Mouse (Mus musculus): ENCODE measurements at regions not wholly inside any gene's neighbourhood (a gene's known extent, or its start where the extent isn't known, plus 50 kb on each side); places are given as distances from the start of the nearest gene placed in this dataset.

GRCm38 (mm10) chr16:64264960-64265736 lies 337.1 kb downstream of the Csnka2ip start:
- Histone ChIP-seq H3K4me2 (ENCODE audit: low read depth, low read length) (peak overlapping the region; percentile 47), H3K4me1 (ENCODE audit: insufficient read depth, low read length) (peaks cover 6% of the 10 kb centered on the region; the same call in 1 of the 2 replicates), H3K9me3 (ENCODE audit: low read length) (no peaks in the 10 kb centered on the region), H3K27ac (0 out of 2 replicates have a peak overlapping the region, but pooled peaks have one; percentile 4), H3K36me3 (ENCODE audit: insufficient read depth, low read length) (no peaks in the 10 kb centered on the region), H3K27me3 (ENCODE audit: insufficient read depth, low read length) (no peaks in the 10 kb centered on the region), H3K4me3 (ENCODE audit: low read length) (no peak overlapping the region), H3K9ac (replicated peaks; ENCODE audit: low read length) (peak overlapping the region; percentile 15; the same call in 1 of the 2 replicates)
- TF ChIP-seq CTCF (IDR thresholded peaks at IDR 0.05; ENCODE audit: low read depth): no peak
- peak; percentile 49; the same call in 1 of the 2 replicates for ATAC-seq
- 31% methylated on average over 11 of the region's 11 CpGs for WGBS
- DNase-seq (ENCODE audit: low spot score): peak; percentile 52

GRCm38 (mm10) chr16:64251155-64251554 lies 351.1 kb downstream of the Csnka2ip start:
- Histone ChIP-seq H3K27me3 (ENCODE audit: insufficient read depth, low read length) (no peaks in the 10 kb centered on the region), H3K9me3 (ENCODE audit: low read length) (no peaks in the 10 kb centered on the region), H3K9ac (replicated peaks; ENCODE audit: low read length) (no peak overlapping the region), H3K4me2 (ENCODE audit: low read depth, low read length) (no peak overlapping the region), H3K4me1 (ENCODE audit: insufficient read depth, low read length) (no peaks in the 10 kb centered on the region), H3K27ac (no peak overlapping the region), H3K4me3 (ENCODE audit: low read length) (no peak overlapping the region), H3K36me3 (ENCODE audit: insufficient read depth, low read length) (no peaks in the 10 kb centered on the region)
- 30% methylated on average over 1 of the region's 1 CpGs for WGBS
- peak; percentile 5 for DNase-seq (ENCODE audit: low spot score)
- no peak for TF ChIP-seq CTCF (IDR thresholded peaks at IDR 0.05; ENCODE audit: low read depth)
- ATAC-seq: no peak

GRCm38 (mm10) chr16:64248743-64249142 lies 353.5 kb downstream of the Csnka2ip start:
- no peak for DNase-seq (ENCODE audit: low spot score)

GRCm38 (mm10) chr16:64245942-64246341 lies 356.3 kb downstream of the Csnka2ip start:
- no peaks in the 10 kb centered on the region for H3K27me3 ChIP-seq (ENCODE audit: insufficient read depth, low read length)
- DNase-seq (ENCODE audit: low spot score) (no peak), ATAC-seq (no peak)
- H3K4me1 ChIP-seq (ENCODE audit: insufficient read depth, low read length): no peaks in the 10 kb centered on the region
- TF ChIP-seq CTCF (IDR thresholded peaks at IDR 0.05; ENCODE audit: low read depth): no peak
- no peak overlapping the region for H3K27ac ChIP-seq
- no peak overlapping the region for H3K9ac ChIP-seq (replicated peaks; ENCODE audit: low read length)
- 82% methylated on average over 1 of the region's 1 CpGs for WGBS
- no peaks in the 10 kb centered on the region for H3K9me3 ChIP-seq (ENCODE audit: low read length)
- H3K36me3 ChIP-seq (ENCODE audit: insufficient read depth, low read length): no peaks in the 10 kb centered on the region
- H3K4me3 ChIP-seq (ENCODE audit: low read length): no peak overlapping the region
- no peak overlapping the region for H3K4me2 ChIP-seq (ENCODE audit: low read depth, low read length)

More at GRCm38 (mm10) chr16:64248743-64249142, 353.5 kb downstream of the Csnka2ip start:
- no peaks in the 10 kb centered on the region for H3K4me1 ChIP-seq (ENCODE audit: insufficient read depth, low read length)
- ATAC-seq: no peak
- no peaks in the 10 kb centered on the region for H3K36me3 ChIP-seq (ENCODE audit: insufficient read depth, low read length)
- no peaks in the 10 kb centered on the region for H3K9me3 ChIP-seq (ENCODE audit: low read length)
- H3K27me3 ChIP-seq (ENCODE audit: insufficient read depth, low read length): no peaks in the 10 kb centered on the region
- 43% methylated on average over 4 of the region's 4 CpGs for WGBS
- H3K27ac ChIP-seq: no peak overlapping the region
- no peak for TF ChIP-seq CTCF (IDR thresholded peaks at IDR 0.05; ENCODE audit: low read depth)
- H3K9ac ChIP-seq (replicated peaks; ENCODE audit: low read length): no peak overlapping the region
- no peak overlapping the region for H3K4me3 ChIP-seq (ENCODE audit: low read length)
- no peak overlapping the region for H3K4me2 ChIP-seq (ENCODE audit: low read depth, low read length)

GRCm38 (mm10) chr16:64224336-64224735 lies 360.4 kb upstream of the Epha3 start:
- 80% methylated on average over 3 of the region's 3 CpGs for WGBS
- no peak for TF ChIP-seq CTCF (IDR thresholded peaks at IDR 0.05; ENCODE audit: low read depth)
- H3K27ac ChIP-seq: no peak overlapping the region
- H3K9me3 ChIP-seq (ENCODE audit: low read length): no peaks in the 10 kb centered on the region
- H3K4me2 ChIP-seq (ENCODE audit: low read depth, low read length): no peak overlapping the region
- no peak overlapping the region for H3K9ac ChIP-seq (replicated peaks; ENCODE audit: low read length)
- H3K36me3 ChIP-seq (ENCODE audit: insufficient read depth, low read length): no peaks in the 10 kb centered on the region
- DNase-seq (ENCODE audit: low spot score) (no peak), ATAC-seq (no peak)
- no peaks in the 10 kb centered on the region for H3K27me3 ChIP-seq (ENCODE audit: insufficient read depth, low read length)
- no peaks in the 10 kb centered on the region for H3K4me1 ChIP-seq (ENCODE audit: insufficient read depth, low read length)
- no peak overlapping the region for H3K4me3 ChIP-seq (ENCODE audit: low read length)

GRCm38 (mm10) chr16:64216671-64217070 lies 352.7 kb upstream of the Epha3 start:
- no peaks in the 10 kb centered on the region for H3K27me3 ChIP-seq (ENCODE audit: insufficient read depth, low read length)
- H3K9ac ChIP-seq (replicated peaks; ENCODE audit: low read length): no peak overlapping the region
- no peaks in the 10 kb centered on the region for H3K4me1 ChIP-seq (ENCODE audit: insufficient read depth, low read length)
- WGBS: 85% methylated on average over 5 of the region's 5 CpGs
- no peaks in the 10 kb centered on the region for H3K36me3 ChIP-seq (ENCODE audit: insufficient read depth, low read length)
- no peak overlapping the region for H3K27ac ChIP-seq
- H3K4me2 ChIP-seq (ENCODE audit: low read depth, low read length): no peak overlapping the region
- no peak overlapping the region for H3K4me3 ChIP-seq (ENCODE audit: low read length)
- no peak for DNase-seq (ENCODE audit: low spot score)
- ATAC-seq: no peak
- no peak for TF ChIP-seq CTCF (IDR thresholded peaks at IDR 0.05; ENCODE audit: low read depth)
- H3K9me3 ChIP-seq (ENCODE audit: low read length): no peaks in the 10 kb centered on the region

- DNase-seq (ENCODE audit: low spot score) (no peak), ATAC-seq (no peak)
- TF ChIP-seq CTCF (IDR thresholded peaks at IDR 0.05; ENCODE audit: low read depth): no peak
- H3K4me2 ChIP-seq (ENCODE audit: low read depth, low read length): no peak overlapping the region
- H3K4me1 ChIP-seq (ENCODE audit: insufficient read depth, low read length): no peaks in the 10 kb centered on the region
- 91% methylated on average over 1 of the region's 1 CpGs for WGBS
- no peaks in the 10 kb centered on the region for H3K27me3 ChIP-seq (ENCODE audit: insufficient read depth, low read length)
- H3K27ac ChIP-seq: no peak overlapping the region
- H3K4me3 ChIP-seq (ENCODE audit: low read length): no peak overlapping the region
- H3K9ac ChIP-seq (replicated peaks; ENCODE audit: low read length): no peak overlapping the region
- no peaks in the 10 kb centered on the region for H3K9me3 ChIP-seq (ENCODE audit: low read length)
- no peaks in the 10 kb centered on the region for H3K36me3 ChIP-seq (ENCODE audit: insufficient read depth, low read length)
Observed at GRCm38 (mm10) chr16:64211895-64212294, 347.9 kb upstream of the Epha3 start.
